ENCODE assay signal across 16 mouse cellular contexts in the genomic region with DNA sequence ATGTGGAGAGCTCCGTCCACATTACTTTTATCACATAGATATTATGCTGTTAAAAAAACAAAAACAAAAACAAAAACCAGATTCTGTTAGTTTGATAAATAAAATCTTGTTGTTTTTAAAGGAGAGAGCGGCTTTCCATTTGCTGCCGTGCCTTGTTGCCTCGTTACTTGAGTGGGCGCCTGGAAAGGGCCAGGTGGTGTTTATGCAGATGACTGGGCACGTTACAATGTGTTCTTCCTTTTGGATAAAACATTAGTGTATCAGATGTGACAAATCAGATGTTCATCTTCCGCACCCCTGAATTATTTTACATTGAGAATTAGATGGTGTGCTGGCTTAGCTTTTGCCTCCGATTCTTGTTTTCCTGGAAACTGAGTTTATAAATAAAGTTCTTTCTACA. TPM values are rescaled to one million over a fixed set of nuclear protein-coding genes. Genes with fewer than 3 reads are reported as not detected.
DNase-seq lines count a peak whose midpoint lies in the region; ATAC-seq and TF ChIP-seq lines count a peak whose summit lies in the region.
"Had no signal": no experiment of that assay in that cellular context is flagged by ENCODE, and none has a peak within 500 bp of the region (broad histone marks: within the 10 kb centered on the region; RNA-seq: fewer than 3 reads in every experiment).

No protein-coding gene starts in this region.

- no peak overlapping the region for H3K4me2 ChIP-seq in hindbrain, embryonic 16.5 days (ENCODE audit: low read length)
- H3K4me2 ChIP-seq in hindbrain, embryonic 11.5 days (replicated peaks; ENCODE audit: low read depth, low read length): no peak overlapping the region

- H3K4me1 ChIP-seq in hindbrain, embryonic 16.5 days (ENCODE audit: control insufficient read depth, insufficient read depth, low read depth, low read length): no peaks in the 10 kb centered on the region
- no peaks in the 10 kb centered on the region for H3K4me1 ChIP-seq in hindbrain, embryonic 11.5 days (replicated peaks; ENCODE audit: control insufficient read depth, insufficient read depth, low read length)
- 0 out of 2 replicates have a peak, but pooled peaks cover 3% of the 10 kb centered on the region for H3K4me1 ChIP-seq in embryonic facial prominence, embryonic 10.5 days

- no peak overlapping the region for H3K27ac ChIP-seq in hindbrain, embryonic 16.5 days (ENCODE audit: low read depth, low read length)
- H3K27ac ChIP-seq in hindbrain, embryonic 11.5 days (ENCODE audit: low read depth, low read length): no peak overlapping the region
- H3K27ac ChIP-seq in embryonic facial prominence, embryonic 10.5 days (replicated peaks): no peak overlapping the region
- H3K27ac ChIP-seq: kidney, postnatal 0 days; liver, embryonic 14.5 days; midbrain, embryonic 10.5 days had no signal

- H3K27me3 ChIP-seq in hindbrain, embryonic 16.5 days (replicated peaks; ENCODE audit: control insufficient read depth, insufficient read depth, low read length): 0 out of 2 replicates have a peak, but pooled peaks cover 2% of the 10 kb centered on the region
- no peaks in the 10 kb centered on the region for H3K27me3 ChIP-seq in hindbrain, embryonic 11.5 days (ENCODE audit: control insufficient read depth, insufficient read depth, low read length)
- no peaks in the 10 kb centered on the region for H3K27me3 ChIP-seq in embryonic facial prominence, embryonic 10.5 days (replicated peaks; ENCODE audit: low read depth, poor library complexity, severe bottlenecking)

- no peaks in the 10 kb centered on the region for H3K36me3 ChIP-seq in hindbrain, embryonic 16.5 days (ENCODE audit: control insufficient read depth, insufficient read depth, low read length)
- no peaks in the 10 kb centered on the region for H3K36me3 ChIP-seq in hindbrain, embryonic 11.5 days (ENCODE audit: control insufficient read depth, insufficient read depth, low read length)
- H3K36me3 ChIP-seq in embryonic facial prominence, embryonic 10.5 days (replicated peaks): no peaks in the 10 kb centered on the region
- H3K36me3 ChIP-seq: midbrain, embryonic 10.5 days had no signal

- TF ChIP-seq POLR2A in brain, embryonic 14.5 days (IDR thresholded peaks at IDR 0.05; ENCODE audit: borderline replicate concordance, extremely low read depth, insufficient read depth, insufficient read length, poor library complexity, severe bottlenecking): no peak

- DNase-seq in hindbrain, embryonic 11.5 days (ENCODE audit: low spot score): no peak
- DNase-seq in brain, embryonic 14.5 days (ENCODE audit: low read depth): peak; percentile 84
- peak; percentile 81 for DNase-seq in cerebellum, adult 8-10 months
- peak; percentile 15 to 31 for DNase-seq in layer of hippocampus, adult 8-10 months (ENCODE audit: low spot score in 2 of 2)
- no peak for DNase-seq in embryonic facial prominence, embryonic 10.5 days (ENCODE audit: low spot score)
- DNase-seq in adrenal gland, postnatal 25 days: no peak
- DNase-seq in natural killer cell, adult 2 months (ENCODE audit: low spot score in 2 of 2): no peak
- DNase-seq: gastrocnemius, postnatal 10 days; lung, postnatal 14 days; thymus, postnatal 14 days had no signal

- 0 out of 2 replicates have a peak, but pooled peaks have one; percentile 61 for ATAC-seq in hindbrain, embryonic 16.5 days
- ATAC-seq in hindbrain, embryonic 11.5 days (ENCODE audit: low FRiP score): no peak
- ATAC-seq: activated CD4-positive, CD25-positive, alpha-beta regulatory T cell, adult 4 months had no signal

- no peaks in the 10 kb centered on the region for H3K9me3 ChIP-seq in hindbrain, embryonic 16.5 days (ENCODE audit: control insufficient read depth, low read length)
- no peaks in the 10 kb centered on the region for H3K9me3 ChIP-seq in hindbrain, embryonic 11.5 days (ENCODE audit: control insufficient read depth, low read length)
- H3K9me3 ChIP-seq in embryonic facial prominence, embryonic 10.5 days: no peaks in the 10 kb centered on the region
- H3K9me3 ChIP-seq: midbrain, embryonic 10.5 days had no signal

- H3K9ac ChIP-seq in hindbrain, embryonic 16.5 days (ENCODE audit: low read depth, low read length): no peak overlapping the region
- H3K9ac ChIP-seq in hindbrain, embryonic 11.5 days (ENCODE audit: low read depth, low read length): no peak overlapping the region
- H3K9ac ChIP-seq: liver, embryonic 14.5 days had no signal

- TF ChIP-seq CTCF in brain, embryonic 14.5 days (IDR thresholded peaks at IDR 0.05; ENCODE audit: borderline replicate concordance, extremely low read depth, insufficient read depth, insufficient read length): no peak

- H3K4me3 ChIP-seq in hindbrain, embryonic 16.5 days (ENCODE audit: low read length): no peak overlapping the region
- H3K4me3 ChIP-seq in hindbrain, embryonic 11.5 days (ENCODE audit: low read depth, low read length): no peak overlapping the region
- no peak overlapping the region for H3K4me3 ChIP-seq in embryonic facial prominence, embryonic 10.5 days
- H3K4me3 ChIP-seq: midbrain, embryonic 10.5 days had no signal

- 53% methylated on average over 8 of the region's 8 CpGs for WGBS in hindbrain, embryonic 16.5 days
- WGBS in hindbrain, embryonic 11.5 days: 76% methylated on average over 8 of the region's 8 CpGs
- 89% methylated on average over 8 of the region's 8 CpGs for WGBS in embryonic facial prominence, embryonic 10.5 days

RNA-seq across cellular contexts. Expression of a gene that starts 37.1 kb away (rescaled TPM):
- polyA plus RNA-seq in hindbrain, embryonic 16.5 days (2015; fragmentation: Nextera tagmentation; extraction: Ambion mirVana): 1.0 and 1.2 TPM in 2 replicates
- polyA plus RNA-seq in hindbrain, embryonic 11.5 days (2014; fragmentation: Nextera tagmentation; extraction: Ambion mirVana): 2.0 and 3.3 TPM in 2 replicates
- 18.0 and 26.0 TPM in 2 replicates for polyA plus RNA-seq in brain, embryonic 14.5 days (2012; rRNA removed)
- under 1 TPM in 1 of 4 experiments, not detected in 3; 0.14 TPM for total RNA-seq in layer of hippocampus, adult 8-10 months (2022)
- polyA plus RNA-seq in embryonic facial prominence, embryonic 10.5 days (2016; fragmentation: Nextera tagmentation; extraction: Ambion mirVana): 0.13 and 0.14 TPM in 2 replicates
- total RNA-seq in adrenal gland, postnatal 25 days (2021): not detected in 2 replicates
- total RNA-seq: gastrocnemius, postnatal 10 days; hematopoietic stem cell, adult 5-6 weeks had no signal
- polyA plus RNA-seq: activated CD4-positive, CD25-positive, alpha-beta regulatory T cell, adult 4 months; kidney, postnatal 0 days had no signal

Comparison
In these comparisons a context has a peak if more than half of its experiments do, and no peak if none do; other contexts are left out.
1. DNase-seq: peak in brain, embryonic 14.5 days (single experiment), cerebellum, adult 8-10 months (single experiment) and layer of hippocampus, adult 8-10 months (2 of 2); none in hindbrain, embryonic 11.5 days (single experiment), embryonic facial prominence, embryonic 10.5 days (single experiment), adrenal gland, postnatal 25 days (single experiment) and natural killer cell, adult 2 months (0 of 2).